Mouse (Mus musculus): ENCODE measurements around the gene Upp2. TPM values are rescaled to one million over a fixed set of nuclear protein-coding genes. Genes with fewer than 3 reads are reported as not detected.

The Upp2 gene
- total and polyA plus RNA-seq, 2 experiments = 105 to 1,754 TPM

DNA sequence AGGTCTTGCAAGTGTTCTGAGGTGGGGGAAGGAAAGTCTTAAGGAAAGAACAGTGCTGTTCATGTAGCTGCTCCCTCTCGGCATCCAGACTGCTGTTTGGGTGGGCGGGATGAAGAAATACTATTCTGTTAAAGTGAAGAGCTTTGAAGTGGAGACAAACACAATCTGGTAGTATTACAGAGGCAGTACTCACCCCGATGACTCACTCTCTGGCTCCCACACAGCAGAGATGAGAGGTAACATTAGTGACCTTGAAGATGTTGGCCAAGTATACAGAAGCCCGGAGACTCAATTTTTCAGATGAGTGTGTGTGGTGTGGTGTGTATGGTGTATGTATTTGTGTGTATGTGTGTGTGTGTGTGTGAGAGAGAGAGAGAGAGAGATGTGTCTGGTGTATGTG, 22.5 kb downstream of the Upp2 start:
- 76% methylated on average over 4 of the region's 4 CpGs for WGBS
- Histone ChIP-seq H3K4me1 (ENCODE audit: control insufficient read depth, insufficient read depth, low read length) (no peaks in the 10 kb centered on the region), H3K9ac (ENCODE audit: low read depth, low read length) (no peak overlapping the region), H3K79me2 (ENCODE audit: control insufficient read depth, insufficient read depth, low read length) (no peaks in the 10 kb centered on the region), H3K27ac (replicated peaks; ENCODE audit: insufficient read depth, low read depth, low read length) (no peak overlapping the region), H3K4me3 (ENCODE audit: insufficient read depth, low read depth, low read length) (no peak overlapping the region), H3K27me3 (ENCODE audit: control insufficient read depth, insufficient read depth, low read length) (no peaks in the 10 kb centered on the region), H3K36me3 (ENCODE audit: control insufficient read depth, insufficient read depth, low read length) (no peaks in the 10 kb centered on the region)
- no peak for DNase-seq (ENCODE audit: extremely low read depth, low read depth, low spot score)
- no peak for TF ChIP-seq CTCF (IDR thresholded peaks at IDR 0.05; ENCODE audit: low read depth, low read length)
- TF ChIP-seq POLR2A (IDR thresholded peaks at IDR 0.05; ENCODE audit: extremely low read depth, insufficient read depth, low read length) = no peak

DNA sequence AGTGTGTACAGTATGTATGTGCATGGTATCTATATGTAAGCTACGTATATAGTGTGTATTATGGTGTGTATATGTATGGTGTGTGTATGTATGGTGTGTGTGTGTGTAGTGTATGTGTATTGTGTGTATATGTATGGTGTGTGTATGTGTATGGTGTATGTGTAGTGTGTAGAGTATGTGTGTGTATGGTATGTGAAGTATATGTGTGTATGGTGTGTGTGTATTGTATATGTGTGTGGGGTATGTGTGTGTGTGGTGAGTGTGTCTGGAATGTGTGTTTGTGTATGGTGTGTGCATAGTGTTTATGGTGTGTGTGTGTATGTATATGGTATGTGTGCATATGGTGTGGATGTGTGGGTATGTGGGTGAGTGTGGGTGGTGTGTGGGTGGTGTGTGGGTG, 23.0 kb downstream of the Upp2 start:
- Histone ChIP-seq H3K36me3 (ENCODE audit: control insufficient read depth, insufficient read depth, low read length) (no peaks in the 10 kb centered on the region), H3K27me3 (ENCODE audit: control insufficient read depth, insufficient read depth, low read length) (no peaks in the 10 kb centered on the region), H3K27ac (replicated peaks; ENCODE audit: insufficient read depth, low read depth, low read length) (no peak overlapping the region), H3K4me3 (ENCODE audit: insufficient read depth, low read depth, low read length) (no peak overlapping the region), H3K4me1 (ENCODE audit: control insufficient read depth, insufficient read depth, low read length) (no peaks in the 10 kb centered on the region), H3K79me2 (ENCODE audit: control insufficient read depth, insufficient read depth, low read length) (no peaks in the 10 kb centered on the region), H3K9ac (ENCODE audit: low read depth, low read length) (no peak overlapping the region)
- 96% methylated on average over 1 of the region's 1 CpGs for WGBS
- no peak for TF ChIP-seq POLR2A (IDR thresholded peaks at IDR 0.05; ENCODE audit: extremely low read depth, insufficient read depth, low read length)
- no peak for TF ChIP-seq CTCF (IDR thresholded peaks at IDR 0.05; ENCODE audit: low read depth, low read length)
- DNase-seq (ENCODE audit: extremely low read depth, low read depth, low spot score) = no peak

DNA sequence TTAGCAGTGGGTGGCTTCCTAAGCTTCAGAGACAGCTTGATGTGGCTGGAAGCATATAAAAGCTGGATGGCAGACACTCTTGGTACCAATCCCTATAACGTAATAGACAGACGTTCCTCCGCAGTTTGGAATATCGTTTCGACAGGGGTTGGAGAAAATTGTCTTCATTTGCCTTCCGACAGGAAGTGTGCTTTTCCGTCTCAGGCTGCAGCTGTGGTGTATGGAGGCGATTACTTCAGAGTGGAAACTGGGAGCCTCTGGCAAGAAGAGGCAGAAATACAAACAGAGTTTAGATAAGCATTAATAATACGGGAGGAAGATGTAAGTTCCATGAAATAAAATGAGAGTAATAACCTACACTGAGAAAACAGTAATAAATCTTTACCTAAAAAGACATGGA, 28.3 kb downstream of the Upp2 start:
- no peaks in the 10 kb centered on the region for H3K79me2 ChIP-seq (ENCODE audit: control insufficient read depth, insufficient read depth, low read length)
- WGBS = 77% methylated on average over 9 of the region's 9 CpGs
- H3K27ac ChIP-seq (replicated peaks; ENCODE audit: insufficient read depth, low read depth, low read length) = no peak overlapping the region
- no peak for DNase-seq (ENCODE audit: extremely low read depth, low read depth, low spot score)
- no peak overlapping the region for H3K9ac ChIP-seq (ENCODE audit: low read depth, low read length)
- H3K4me1 ChIP-seq (ENCODE audit: control insufficient read depth, insufficient read depth, low read length) = no peaks in the 10 kb centered on the region
- H3K36me3 ChIP-seq (ENCODE audit: control insufficient read depth, insufficient read depth, low read length) = no peaks in the 10 kb centered on the region
- H3K4me3 ChIP-seq (ENCODE audit: insufficient read depth, low read depth, low read length) = no peak overlapping the region
- H3K27me3 ChIP-seq (ENCODE audit: control insufficient read depth, insufficient read depth, low read length) = no peaks in the 10 kb centered on the region
- no peak for TF ChIP-seq POLR2A (IDR thresholded peaks at IDR 0.05; ENCODE audit: extremely low read depth, insufficient read depth, low read length)
- TF ChIP-seq CTCF (IDR thresholded peaks at IDR 0.05; ENCODE audit: low read depth, low read length) = no peak

DNA sequence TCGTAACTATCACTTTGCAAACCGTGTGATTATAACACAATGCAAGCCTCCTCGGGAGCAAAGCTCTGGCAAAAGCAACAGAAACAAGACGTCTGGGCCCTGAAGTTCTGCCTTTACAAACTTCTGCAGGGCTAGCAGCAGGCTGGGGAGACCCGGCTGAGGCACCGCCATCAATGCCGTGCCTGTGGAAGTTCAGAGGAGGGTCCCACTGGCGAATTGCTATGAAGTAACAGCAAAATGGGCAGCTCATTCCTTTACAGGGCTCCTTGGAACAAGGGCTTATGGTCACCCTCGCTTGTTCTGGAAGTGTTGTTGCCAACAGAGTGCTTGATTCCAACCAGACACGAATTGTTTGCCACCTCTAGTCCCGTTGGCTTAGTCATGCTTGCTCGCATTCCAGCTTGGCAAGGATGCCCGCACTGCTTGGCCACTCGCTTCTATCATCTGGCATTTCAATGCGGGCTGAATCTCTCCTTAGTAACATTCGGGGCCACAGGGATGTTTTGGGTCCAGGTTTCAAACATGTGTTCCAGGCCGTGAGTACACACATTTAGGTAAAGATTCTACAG, 29.8 kb downstream of the Upp2 start:
- no peaks in the 10 kb centered on the region for H3K79me2 ChIP-seq (ENCODE audit: control insufficient read depth, insufficient read depth, low read length)
- DNase-seq (ENCODE audit: extremely low read depth, low read depth, low spot score) = no peak

DNA sequence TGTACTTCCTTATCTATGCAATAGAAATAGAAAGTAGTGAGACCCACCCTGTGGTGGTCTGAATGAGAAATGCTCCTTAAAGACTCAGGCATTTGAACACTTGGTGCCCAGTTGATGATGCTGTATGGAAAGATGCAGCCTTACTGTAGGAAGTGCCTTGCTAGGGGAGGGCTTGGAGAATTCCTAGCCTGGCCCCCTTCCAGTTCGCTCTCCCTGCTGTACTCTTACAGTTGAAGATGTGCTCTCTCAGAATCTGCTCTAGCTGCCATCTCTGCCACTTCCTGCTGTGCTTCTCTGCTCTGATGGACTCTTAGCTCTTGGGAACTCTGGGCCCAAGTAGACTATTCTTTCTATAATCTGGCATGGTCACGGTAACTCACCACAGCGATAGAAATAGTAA, 30.5 kb downstream of the Upp2 start:
- no peaks in the 10 kb centered on the region for H3K27me3 ChIP-seq (ENCODE audit: control insufficient read depth, insufficient read depth, low read length)
- no peak overlapping the region for H3K4me3 ChIP-seq (ENCODE audit: insufficient read depth, low read depth, low read length)
- H3K36me3 ChIP-seq (ENCODE audit: control insufficient read depth, insufficient read depth, low read length) = no peaks in the 10 kb centered on the region
- TF ChIP-seq CTCF (IDR thresholded peaks at IDR 0.05; ENCODE audit: low read depth, low read length) (no peak), POLR2A (IDR thresholded peaks at IDR 0.05; ENCODE audit: extremely low read depth, insufficient read depth, low read length) (no peak)
- no peak overlapping the region for H3K27ac ChIP-seq (replicated peaks; ENCODE audit: insufficient read depth, low read depth, low read length)
- 95% methylated on average over 3 of the region's 3 CpGs for WGBS
- H3K9ac ChIP-seq (ENCODE audit: low read depth, low read length) = no peak overlapping the region
- no peak for DNase-seq (ENCODE audit: extremely low read depth, low read depth, low spot score)
- H3K79me2 ChIP-seq (ENCODE audit: control insufficient read depth, insufficient read depth, low read length) = no peaks in the 10 kb centered on the region
- H3K4me1 ChIP-seq (ENCODE audit: control insufficient read depth, insufficient read depth, low read length) = no peaks in the 10 kb centered on the region

More for the DNA sequence above, 29.8 kb downstream of the Upp2 start:
- Histone ChIP-seq H3K27ac (replicated peaks; ENCODE audit: insufficient read depth, low read depth, low read length) (no peak overlapping the region), H3K36me3 (ENCODE audit: control insufficient read depth, insufficient read depth, low read length) (no peaks in the 10 kb centered on the region), H3K4me3 (ENCODE audit: insufficient read depth, low read depth, low read length) (no peak overlapping the region), H3K9ac (ENCODE audit: low read depth, low read length) (no peak overlapping the region), H3K27me3 (ENCODE audit: control insufficient read depth, insufficient read depth, low read length) (no peaks in the 10 kb centered on the region), H3K4me1 (ENCODE audit: control insufficient read depth, insufficient read depth, low read length) (no peaks in the 10 kb centered on the region)
- no peak for TF ChIP-seq POLR2A (IDR thresholded peaks at IDR 0.05; ENCODE audit: extremely low read depth, insufficient read depth, low read length)
- no peak for TF ChIP-seq CTCF (IDR thresholded peaks at IDR 0.05; ENCODE audit: low read depth, low read length)
- 91% methylated on average over 17 of the region's 17 CpGs for WGBS

DNA sequence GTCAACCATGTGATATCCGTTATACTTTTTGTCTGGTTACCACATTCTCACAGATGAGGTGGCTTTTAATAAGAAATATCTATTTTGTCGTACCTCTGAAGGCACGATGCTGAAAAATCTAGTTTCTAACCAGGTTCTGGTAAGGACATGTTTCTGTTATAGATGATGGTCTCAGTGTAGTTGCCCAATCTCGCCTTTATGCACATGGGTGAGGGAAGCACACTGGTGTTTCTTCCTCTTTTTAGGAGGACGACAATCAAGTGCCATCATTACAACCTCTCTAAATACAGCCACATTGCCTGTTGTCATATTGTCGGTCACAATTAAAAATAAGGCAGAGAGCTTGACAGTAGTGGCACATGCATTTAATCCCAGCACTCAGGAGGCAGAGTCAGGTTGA, 32.5 kb downstream of the Upp2 start:
- TF ChIP-seq POLR2A (IDR thresholded peaks at IDR 0.05; ENCODE audit: extremely low read depth, insufficient read depth, low read length) (no peak), CTCF (IDR thresholded peaks at IDR 0.05; ENCODE audit: low read depth, low read length) (no peak)
- Histone ChIP-seq H3K27ac (replicated peaks; ENCODE audit: insufficient read depth, low read depth, low read length) (no peak overlapping the region), H3K4me1 (ENCODE audit: control insufficient read depth, insufficient read depth, low read length) (no peaks in the 10 kb centered on the region), H3K9ac (ENCODE audit: low read depth, low read length) (no peak overlapping the region), H3K27me3 (ENCODE audit: control insufficient read depth, insufficient read depth, low read length) (no peaks in the 10 kb centered on the region), H3K36me3 (ENCODE audit: control insufficient read depth, insufficient read depth, low read length) (no peaks in the 10 kb centered on the region), H3K79me2 (ENCODE audit: control insufficient read depth, insufficient read depth, low read length) (no peaks in the 10 kb centered on the region), H3K4me3 (ENCODE audit: insufficient read depth, low read depth, low read length) (no peak overlapping the region)
- WGBS = 90% methylated on average over 6 of the region's 6 CpGs
- DNase-seq (ENCODE audit: extremely low read depth, low read depth, low spot score) = no peak
